Mouse (Mus musculus): ENCODE measurements around the gene Nsmce4a. TPM values are rescaled to one million over a fixed set of nuclear protein-coding genes. Genes with fewer than 3 reads are reported as not detected.
A peak's percentile ranks its signal among the peaks of the same experiment; 100 is the strongest.
"Not testable (repeated sequence)": the region's sequence is repeated elsewhere in the genome, so short reads cannot be mapped to it uniquely, and the experiment has no call there.

The Nsmce4a gene
- polyA plus RNA-seq, 1 experiment from 2014 or later: 161 TPM

GRCm38 (mm10) chr7:130597546-130597945, 24.6 kb upstream of the Nsmce4a start:
- no peak overlapping the region for H3K27ac ChIP-seq
- no peaks in the 10 kb centered on the region for H3K9me3 ChIP-seq
- WGBS: 51% methylated on average over 6 of the region's 6 CpGs
- H3K9ac ChIP-seq: no peak overlapping the region
- ATAC-seq (ENCODE audit: insufficient number of reproducible peaks, insufficient read depth, low FRiP score, low TSS enrichment, low read depth): no peak
- no peak overlapping the region for H3K4me2 ChIP-seq
- no peaks in the 10 kb centered on the region for H3K36me3 ChIP-seq
- H3K27me3 ChIP-seq: no peaks in the 10 kb centered on the region
- 0 out of 2 replicates have a peak, but pooled peaks cover 6% of the 10 kb centered on the region for H3K4me1 ChIP-seq
- H3K4me3 ChIP-seq: no peak overlapping the region

- H3K9me3 ChIP-seq; H3K27ac ChIP-seq; H3K36me3 ChIP-seq; H3K4me3 ChIP-seq; H3K4me2 ChIP-seq; H3K9ac ChIP-seq; H3K27me3 ChIP-seq; ATAC-seq (ENCODE audit: insufficient number of reproducible peaks, insufficient read depth, low FRiP score, low TSS enrichment, low read depth); H3K4me1 ChIP-seq: not testable (repeated sequence)
- WGBS: 61% methylated on average over 9 of the region's 19 CpGs
Measured at GRCm38 (mm10) chr7:130596079-130596855, 23.3 kb upstream of the Nsmce4a start.

- not testable (repeated sequence) for H3K4me1 ChIP-seq; H3K9ac ChIP-seq; H3K9me3 ChIP-seq; ATAC-seq (ENCODE audit: insufficient number of reproducible peaks, insufficient read depth, low FRiP score, low TSS enrichment, low read depth); H3K27ac ChIP-seq; H3K4me3 ChIP-seq; H3K36me3 ChIP-seq; H3K27me3 ChIP-seq; H3K4me2 ChIP-seq
- WGBS: 61% methylated on average over 9 of the region's 11 CpGs
Measured at GRCm38 (mm10) chr7:130593375-130594239, 20.7 kb upstream of the Nsmce4a start.

GRCm38 (mm10) chr7:130592975-130593374, 20.1 kb upstream of the Nsmce4a start:
- not testable (repeated sequence) for H3K9ac ChIP-seq; ATAC-seq (ENCODE audit: insufficient number of reproducible peaks, insufficient read depth, low FRiP score, low TSS enrichment, low read depth); H3K9me3 ChIP-seq; H3K36me3 ChIP-seq; H3K4me3 ChIP-seq; H3K4me2 ChIP-seq; H3K4me1 ChIP-seq; H3K27ac ChIP-seq; H3K27me3 ChIP-seq
- no CpG with 5 or more reads among the region's 11 CpGs for WGBS

GRCm38 (mm10) chr7:130590845-130591437, 18.0 kb upstream of the Nsmce4a start:
- Histone ChIP-seq H3K9me3 (no peaks in the 10 kb centered on the region), H3K4me2 (no peak overlapping the region), H3K36me3 (no peaks in the 10 kb centered on the region), H3K9ac (no peak overlapping the region), H3K27me3 (no peaks in the 10 kb centered on the region), H3K4me1 (no peaks in the 10 kb centered on the region), H3K27ac (no peak overlapping the region), H3K4me3 (no peak overlapping the region)
- WGBS: 73% methylated on average over 8 of the region's 8 CpGs
- no peak for ATAC-seq (ENCODE audit: insufficient number of reproducible peaks, insufficient read depth, low FRiP score, low TSS enrichment, low read depth)

- H3K9ac ChIP-seq: no peak overlapping the region
- no peak overlapping the region for H3K27ac ChIP-seq
- no peaks in the 10 kb centered on the region for H3K27me3 ChIP-seq
- H3K36me3 ChIP-seq: no peaks in the 10 kb centered on the region
- H3K4me2 ChIP-seq: no peak overlapping the region
- H3K4me1 ChIP-seq: no peaks in the 10 kb centered on the region
- 57% methylated on average over 13 of the region's 13 CpGs for WGBS
- no peak overlapping the region for H3K4me3 ChIP-seq
- H3K9me3 ChIP-seq: no peaks in the 10 kb centered on the region
- no peak for ATAC-seq (ENCODE audit: insufficient number of reproducible peaks, insufficient read depth, low FRiP score, low TSS enrichment, low read depth)
Measured at GRCm38 (mm10) chr7:130590081-130590828, 17.3 kb upstream of the Nsmce4a start.

DNA sequence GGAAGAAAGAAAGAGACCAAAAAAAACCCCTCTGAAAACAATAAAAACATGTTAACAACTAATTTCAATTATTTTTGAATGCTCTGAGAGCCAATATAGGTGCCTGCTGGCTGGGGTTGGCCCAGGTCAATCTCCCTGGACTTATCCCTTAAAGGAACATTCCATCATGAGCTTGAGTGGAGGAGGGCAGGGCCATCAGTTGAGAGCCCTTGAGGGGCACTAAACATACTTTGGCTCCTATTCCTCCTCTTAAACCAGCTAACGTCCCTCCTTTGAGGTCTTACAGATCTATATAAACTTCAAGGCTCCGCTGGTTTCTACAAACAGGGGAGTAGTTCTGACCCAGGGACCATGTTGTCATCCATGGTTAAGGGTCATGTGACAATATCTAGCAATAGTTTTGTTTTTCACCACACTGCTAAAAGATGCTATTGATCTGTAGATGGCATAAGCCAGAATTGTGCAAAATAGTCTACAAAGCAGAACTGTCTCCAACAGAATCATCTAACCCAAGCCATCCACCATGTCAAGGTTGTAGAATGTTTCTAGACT, 13.7 kb upstream of the Nsmce4a start:
- no peaks in the 10 kb centered on the region for H3K9me3 ChIP-seq
- no peak overlapping the region for H3K4me3 ChIP-seq
- WGBS: 83% methylated on average over 2 of the region's 2 CpGs
- H3K27ac ChIP-seq: no peak overlapping the region
- H3K36me3 ChIP-seq: no peaks in the 10 kb centered on the region
- ATAC-seq (ENCODE audit: insufficient number of reproducible peaks, insufficient read depth, low FRiP score, low TSS enrichment, low read depth): no peak
- H3K4me2 ChIP-seq: no peak overlapping the region
- H3K27me3 ChIP-seq: no peaks in the 10 kb centered on the region
- no peaks in the 10 kb centered on the region for H3K4me1 ChIP-seq
- no peak overlapping the region for H3K9ac ChIP-seq

DNA sequence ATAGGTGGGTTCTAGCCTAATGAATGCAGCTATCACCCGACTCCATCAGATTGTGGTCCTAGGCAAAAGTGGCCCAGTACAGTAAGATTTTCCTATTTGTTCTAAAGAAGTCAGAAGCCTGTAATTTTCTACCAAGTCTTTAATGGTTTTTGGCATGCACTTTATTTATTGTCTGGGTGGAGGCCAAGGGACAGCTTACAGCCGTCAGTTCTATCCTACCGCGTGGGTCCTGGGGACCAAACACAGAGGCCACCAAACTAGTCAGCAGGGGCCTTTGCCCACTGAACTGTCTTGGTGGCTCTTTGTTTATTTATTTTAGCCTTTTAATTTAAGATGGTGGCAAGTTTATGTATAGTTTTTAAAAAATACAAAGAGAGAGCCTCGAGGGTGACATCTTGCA, 5.7 kb upstream of the Nsmce4a start:
- Histone ChIP-seq H3K9me3 (no peaks in the 10 kb centered on the region), H3K27me3 (no peaks in the 10 kb centered on the region), H3K4me1 (peaks cover 30% of the 10 kb centered on the region), H3K27ac (no peak overlapping the region), H3K4me3 (no peak overlapping the region), H3K4me2 (no peak overlapping the region), H3K9ac (no peak overlapping the region), H3K36me3 (no peaks in the 10 kb centered on the region)
- WGBS: 84% methylated on average over 5 of the region's 5 CpGs
- no peak for ATAC-seq (ENCODE audit: insufficient number of reproducible peaks, insufficient read depth, low FRiP score, low TSS enrichment, low read depth)

DNA sequence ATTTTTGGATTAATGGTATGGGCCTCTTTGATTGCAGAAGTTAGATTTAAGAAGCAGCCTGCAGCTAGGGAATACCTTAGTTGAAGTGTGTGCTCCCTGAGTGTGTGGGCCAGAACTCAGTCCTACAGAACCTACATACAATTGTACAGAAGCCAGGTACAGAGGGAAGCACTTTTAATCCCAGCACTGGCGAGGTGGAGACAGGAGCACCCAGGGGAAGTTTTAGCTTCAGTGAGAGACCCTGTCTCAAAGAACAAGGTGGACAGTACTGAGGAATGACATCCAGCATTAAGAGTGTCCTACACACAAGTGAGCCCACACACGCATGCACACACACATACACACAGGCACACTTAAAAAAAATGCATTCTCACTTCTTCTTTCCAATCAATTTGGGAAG, 5.1 kb upstream of the Nsmce4a start:
- Histone ChIP-seq H3K36me3 (no peaks in the 10 kb centered on the region), H3K4me1 (peaks cover 30% of the 10 kb centered on the region), H3K9me3 (no peaks in the 10 kb centered on the region), H3K27me3 (no peaks in the 10 kb centered on the region), H3K27ac (peak overlapping the region; percentile 85), H3K4me2 (no peak overlapping the region), H3K4me3 (no peak overlapping the region), H3K9ac (no peak overlapping the region)
- 77% methylated on average over 2 of the region's 2 CpGs for WGBS
- no peak for ATAC-seq (ENCODE audit: insufficient number of reproducible peaks, insufficient read depth, low FRiP score, low TSS enrichment, low read depth)

GRCm38 (mm10) chr7:130577388-130578003, 4.6 kb upstream of the Nsmce4a start, which contains the start of gene Tacc2:
TSS of gene Tacc2 (plus strand) at chr7:130577438.
- no peaks in the 10 kb centered on the region for H3K36me3 ChIP-seq
- peak within 1 kb of the TSS; percentile 12 for H3K4me3 ChIP-seq
- peaks cover 30% of the 10 kb centered on the region for H3K4me1 ChIP-seq
- ATAC-seq (ENCODE audit: insufficient number of reproducible peaks, insufficient read depth, low FRiP score, low TSS enrichment, low read depth): no peak
- H3K27me3 ChIP-seq: no peaks in the 10 kb centered on the region
- H3K9ac ChIP-seq: peak within 1 kb of the TSS; percentile 51
- H3K4me2 ChIP-seq: peak within 1 kb of the TSS; percentile 53
- WGBS: 47% methylated on average over 15 of the region's 15 CpGs
- H3K27ac ChIP-seq: peak within 1 kb of the TSS; percentile 85
- no peaks in the 10 kb centered on the region for H3K9me3 ChIP-seq
